Mouse (Mus musculus): ENCODE data around the gene Rsph14. TPM values are rescaled to one million over a fixed set of nuclear protein-coding genes. Genes with fewer than 3 reads are reported as not detected.

The Rsph14 gene
- total and polyA plus RNA-seq, 3 experiments = not detected

GRCm38 (mm10) chr10:75063301-75063965 is 31.0 kb upstream of the Rsph14 start:
- Histone ChIP-seq H3K9ac (ENCODE audit: control insufficient read depth, low read depth, low read length, poor library complexity, severe bottlenecking) (no peak overlapping the region), H3K79me2 (ENCODE audit: control insufficient read depth, insufficient read depth, low read length, poor library complexity) (no peaks in the 10 kb centered on the region), H3K27me3 (ENCODE audit: control insufficient read depth in 1 of 2, insufficient read depth in 2 of 2, low read length in 2 of 2) (no peaks in the 10 kb centered on the region; a peak in 1 of 4 replicates), H3K27ac (ENCODE audit: control insufficient read depth, low read depth, low read length) (no peak overlapping the region), H3K4me3 (ENCODE audit: control insufficient read depth in 1 of 2, insufficient read depth in 1 of 2, low read depth in 2 of 2, low read length in 2 of 2) (no peak overlapping the region), H3K9me3 (replicated peaks; ENCODE audit: insufficient read depth, low read length) (no peaks in the 10 kb centered on the region), H3K36me3 (ENCODE audit: control insufficient read depth in 1 of 2, insufficient read depth in 2 of 2, low read length in 2 of 2) (no peaks in the 10 kb centered on the region), H3K4me1 (ENCODE audit: control insufficient read depth in 1 of 2, insufficient read depth in 2 of 2, low read length in 2 of 2) (no peaks in the 10 kb centered on the region)
- DNase-seq (ENCODE audit: low read depth, low spot score) = no peak
- TF ChIP-seq TBP (IDR thresholded peaks at IDR 0.05; ENCODE audit: low read depth, low read length) (no peak), USF1 (IDR thresholded peaks at IDR 0.05; ENCODE audit: low read depth, low read length) (no peak), ZC3H11A (IDR thresholded peaks at IDR 0.05; ENCODE audit: low read depth, low read length) (no peak), BHLHE40 (IDR thresholded peaks at IDR 0.05; ENCODE audit: borderline replicate concordance, low read depth, low read length) (no peak), MEF2A (IDR thresholded peaks at IDR 0.05; ENCODE audit: extremely low read depth, insufficient replicate concordance, low read depth, low read length, poor library complexity, severe bottlenecking) (no peak), ZNF384 (IDR thresholded peaks at IDR 0.05; ENCODE audit: low read depth, low read length) (no peak), HCFC1 (IDR thresholded peaks at IDR 0.05; ENCODE audit: low read depth, low read length) (no peak), ZKSCAN1 (IDR thresholded peaks at IDR 0.05; ENCODE audit: low read depth, low read length) (no peak), GABPA (IDR thresholded peaks at IDR 0.05; ENCODE audit: low read depth, low read length) (no peak), TCF12 (IDR thresholded peaks at IDR 0.05; ENCODE audit: low read depth, low read length) (no peak), ELF1 (IDR thresholded peaks at IDR 0.05; ENCODE audit: low read depth, low read length) (no peak), POLR2A (IDR thresholded peaks at IDR 0.05; ENCODE audit: control insufficient read depth in 1 of 2, insufficient read depth in 1 of 2, low read depth in 1 of 2, low read length in 2 of 2, poor library complexity in 1 of 2) (no peak), SIN3A (IDR thresholded peaks at IDR 0.05; ENCODE audit: low read length) (no peak), ZMIZ1 (IDR thresholded peaks at IDR 0.05; ENCODE audit: low read depth, low read length) (no peak), USF2 (IDR thresholded peaks at IDR 0.05; ENCODE audit: borderline replicate concordance in 1 of 2, insufficient read depth in 1 of 2, low read depth in 1 of 2, low read length in 2 of 2) (no peak), MAZ (IDR thresholded peaks at IDR 0.05; ENCODE audit: low read depth, low read length) (no peak), POLR2AphosphoS5 (IDR thresholded peaks at IDR 0.05; ENCODE audit: borderline replicate concordance, low read depth, low read length) (no peak)

- H3K27ac ChIP-seq (ENCODE audit: control insufficient read depth, low read depth, low read length) = no peak overlapping the region
- no peak for DNase-seq (ENCODE audit: low read depth, low spot score)
- no peaks in the 10 kb centered on the region for H3K79me2 ChIP-seq (ENCODE audit: control insufficient read depth, insufficient read depth, low read length, poor library complexity)
- H3K9me3 ChIP-seq (replicated peaks; ENCODE audit: insufficient read depth, low read length) = no peaks in the 10 kb centered on the region
- no peaks in the 10 kb centered on the region for H3K4me1 ChIP-seq (ENCODE audit: control insufficient read depth in 1 of 2, insufficient read depth in 2 of 2, low read length in 2 of 2)
- H3K4me3 ChIP-seq (ENCODE audit: control insufficient read depth in 1 of 2, insufficient read depth in 1 of 2, low read depth in 2 of 2, low read length in 2 of 2) = no peak overlapping the region
- no peaks in the 10 kb centered on the region for H3K36me3 ChIP-seq (ENCODE audit: control insufficient read depth in 1 of 2, insufficient read depth in 2 of 2, low read length in 2 of 2)
- TF ChIP-seq ZC3H11A (IDR thresholded peaks at IDR 0.05; ENCODE audit: low read depth, low read length) (no peak), CHD1 (IDR thresholded peaks at IDR 0.05; ENCODE audit: low read depth, low read length) (no peak), JUND (IDR thresholded peaks at IDR 0.05; ENCODE audit: low read depth, low read length) (no peak), NRF1 (IDR thresholded peaks at IDR 0.05; ENCODE audit: insufficient read depth, low read depth, low read length, poor library complexity, severe bottlenecking) (no peak), ETS1 (IDR thresholded peaks at IDR 0.05; ENCODE audit: low read depth, low read length) (no peak), NELFE (IDR thresholded peaks at IDR 0.05; ENCODE audit: low read depth, low read length) (no peak), SIN3A (IDR thresholded peaks at IDR 0.05; ENCODE audit: low read length) (no peak), USF2 (IDR thresholded peaks at IDR 0.05; ENCODE audit: borderline replicate concordance in 1 of 2, insufficient read depth in 1 of 2, low read depth in 1 of 2, low read length in 2 of 2) (no peak), UBTF (IDR thresholded peaks at IDR 0.05; ENCODE audit: borderline replicate concordance, insufficient read depth, low read depth, low read length) (no peak), CTCF (IDR thresholded peaks at IDR 0.05 in 2 of 3, conservative IDR thresholded peaks at IDR 0.05 in 1 of 3; ENCODE audit: control insufficient read depth in 1 of 3, insufficient read depth in 1 of 3, low read depth in 2 of 3, low read length in 3 of 3, poor library complexity in 1 of 3, severe bottlenecking in 1 of 3) (no peak), POLR2A (IDR thresholded peaks at IDR 0.05; ENCODE audit: control insufficient read depth in 1 of 2, insufficient read depth in 1 of 2, low read depth in 1 of 2, low read length in 2 of 2, poor library complexity in 1 of 2) (no peak), ZKSCAN1 (IDR thresholded peaks at IDR 0.05; ENCODE audit: low read depth, low read length) (no peak), MAFK (IDR thresholded peaks at IDR 0.05; ENCODE audit: borderline replicate concordance, low read depth, low read length) (no peak), GABPA (IDR thresholded peaks at IDR 0.05; ENCODE audit: low read depth, low read length) (no peak), BHLHE40 (IDR thresholded peaks at IDR 0.05; ENCODE audit: borderline replicate concordance, low read depth, low read length) (no peak), MAZ (IDR thresholded peaks at IDR 0.05; ENCODE audit: low read depth, low read length) (no peak), POLR2AphosphoS5 (IDR thresholded peaks at IDR 0.05; ENCODE audit: borderline replicate concordance, low read depth, low read length) (no peak), MYC (IDR thresholded peaks at IDR 0.05; ENCODE audit: low read depth, low read length) (no peak), ZNF384 (IDR thresholded peaks at IDR 0.05; ENCODE audit: low read depth, low read length) (no peak), TCF12 (IDR thresholded peaks at IDR 0.05; ENCODE audit: low read depth, low read length) (no peak)
- no peak overlapping the region for H3K9ac ChIP-seq (ENCODE audit: control insufficient read depth, low read depth, low read length, poor library complexity, severe bottlenecking)
- H3K27me3 ChIP-seq (ENCODE audit: control insufficient read depth in 1 of 2, insufficient read depth in 2 of 2, low read length in 2 of 2) = no peaks in the 10 kb centered on the region; a peak in 1 of 4 replicates
These were observed 30.2 kb upstream of the Rsph14 start for GRCm38 (mm10) chr10:75062621-75063020.
